Mouse (Mus musculus) liver, postnatal 0 days (tissue): Measurements from ENCODE around the gene Tymp.

Experiments
- CTCF ChIP-seq: sonication (generic); IDR thresholded peaks from 2 replicates; pipeline ENCODE4 v1.5.1; 2016; ENCODE audit warnings: antibody characterized with exemption, low read depth
- EP300 ChIP-seq: IDR thresholded peaks from 2 replicates; pipeline ENCODE4 v1.6.1; 2016; ENCODE audit warnings: antibody characterized with exemption, low read depth, mild to moderate bottlenecking

DNA sequence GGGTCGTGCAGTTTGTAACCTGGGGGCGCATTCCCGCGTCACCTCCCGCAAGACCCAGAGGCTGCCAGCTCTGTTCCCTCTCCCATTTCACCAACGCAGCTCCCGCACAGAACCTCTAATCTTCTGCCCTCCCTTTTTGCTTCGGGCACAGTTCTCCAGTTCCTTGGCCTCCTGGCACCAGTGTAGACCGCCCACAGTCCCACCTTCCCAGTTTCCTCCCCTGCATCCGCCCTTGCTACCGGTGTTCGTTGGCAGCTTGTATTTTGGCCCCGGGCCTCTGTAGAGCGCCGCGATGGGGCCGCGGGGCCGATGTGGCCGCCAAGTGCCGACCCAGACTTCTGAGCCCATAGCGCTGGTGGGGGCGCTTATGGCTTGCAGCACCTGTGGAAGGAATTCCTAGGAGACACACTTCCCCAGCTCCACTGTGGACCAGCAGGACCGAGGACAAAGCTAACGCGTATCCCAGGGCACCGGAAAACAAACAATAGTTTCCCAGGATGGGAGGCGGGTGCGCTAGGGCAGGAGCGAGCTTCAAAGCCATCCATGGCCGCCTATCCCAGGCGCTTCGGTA is 2.1 kb upstream of the Tymp start, which contains the start of gene Odf3b:
- TF ChIP-seq CTCF: 0 out of 2 replicates have a peak, but pooled peaks have one; percentile 2
- TF ChIP-seq EP300: no peak
